Mouse (Mus musculus) hindbrain, embryonic 13.5 days (tissue): ENCODE results near the gene C1galt1. TPM values are rescaled to one million over a fixed set of nuclear protein-coding genes. Genes with fewer than 3 reads are reported as not detected.

Experiments used
- ATAC-seq: fragments of 200-750 bp; cut with Nextera tagmentation; 2 replicates; pipeline ENCODE4 v1.8.0; 2017; ENCODE audit warnings: moderate TSS enrichment; ENCODE audit not compliant: low FRiP score
- H3K27ac ChIP-seq: fragments of 300-500 bp; sonication (generic); 2 replicates; pipeline ENCODE4 v1.5.1; 2015; ENCODE audit warnings: inconsistent platforms, mild to moderate bottlenecking, moderate library complexity
- H3K27me3 ChIP-seq: fragments of 300-500 bp; sonication (generic); 2 replicates; pipeline ENCODE4 v1.6.1; 2015; ENCODE audit warnings: mild to moderate bottlenecking, inconsistent platforms
- H3K36me3 ChIP-seq: fragments of 300-500 bp; sonication (generic); 2 replicates; pipeline ENCODE4 v1.6.1; 2015; ENCODE audit warnings: mild to moderate bottlenecking, inconsistent platforms
- H3K4me1 ChIP-seq: fragments of 300-500 bp; sonication (generic); replicated peaks from 2 replicates; pipeline ENCODE4 v1.6.1; 2015; ENCODE audit warnings: inconsistent platforms
- H3K4me2 ChIP-seq: fragments of 300-500 bp; sonication (generic); 2 replicates; pipeline ENCODE4 v1.6.1; 2015; ENCODE audit warnings: inconsistent platforms, mild to moderate bottlenecking, moderate library complexity
- H3K4me3 ChIP-seq: fragments of 300-500 bp; sonication (generic); 2 replicates; pipeline ENCODE4 v1.5.1; 2015; ENCODE audit warnings: mild to moderate bottlenecking, inconsistent platforms
- H3K9ac ChIP-seq: fragments of 300-500 bp; sonication (generic); 2 replicates; pipeline ENCODE4 v1.6.1; 2015; ENCODE audit warnings: mild to moderate bottlenecking, inconsistent platforms
- H3K9me3 ChIP-seq: fragments of 300-500 bp; sonication (generic); 2 replicates; pipeline ENCODE4 v1.6.1; 2016; ENCODE audit warnings: inconsistent platforms
- WGBS: fragments of 180-500 bp; shearing (Covaris S2); methylation state at CpG from one replicate; pipeline ENCODE4 v1.1.7; 2015; 5-methylcytosine and 5-hydroxymethylcytosine counted together
- polyA plus RNA-seq: library from polyadenylated mRNA; unstranded; fragments of >200 nt; fragmentation: Nextera tagmentation; extraction: Ambion mirVana; gene quantifications from 2 replicates; pipeline ENCODE4 v1.2.1, GENCODE M21; 2015

Gene C1galt1
- polyA plus RNA-seq, 1 experiment from 2014 or later = 1.5 TPM

- ATAC-seq = no peak
- Histone ChIP-seq H3K27me3 (no peaks in the 10 kb centered on the region), H3K4me1 (no peaks in the 10 kb centered on the region), H3K36me3 (no peaks in the 10 kb centered on the region), H3K9ac (no peak overlapping the region), H3K4me3 (no peak overlapping the region), H3K27ac (no peak overlapping the region), H3K9me3 (no peaks in the 10 kb centered on the region), H3K4me2 (no peak overlapping the region)
- 96% methylated on average over 5 of the region's 5 CpGs for WGBS
Measured at GRCm38 (mm10) chr6:7876836-7877235, 32.2 kb downstream of the C1galt1 start.

GRCm38 (mm10) chr6:7881595-7882128, 37.0 kb downstream of the C1galt1 start:
- Histone ChIP-seq H3K9me3 (no peaks in the 10 kb centered on the region), H3K27ac (no peak overlapping the region), H3K4me2 (no peak overlapping the region), H3K4me1 (no peaks in the 10 kb centered on the region), H3K9ac (no peak overlapping the region), H3K4me3 (no peak overlapping the region), H3K27me3 (no peaks in the 10 kb centered on the region), H3K36me3 (no peaks in the 10 kb centered on the region)
- 74% methylated on average over 1 of the region's 1 CpGs for WGBS
- no peak for ATAC-seq

- H3K4me2 ChIP-seq = no peak overlapping the region
- no peaks in the 10 kb centered on the region for H3K4me1 ChIP-seq
- H3K27me3 ChIP-seq = no peaks in the 10 kb centered on the region
- ATAC-seq = no peak
- no peak overlapping the region for H3K9ac ChIP-seq
- H3K4me3 ChIP-seq = no peak overlapping the region
- WGBS = 84% methylated on average over 13 of the region's 13 CpGs
- no peak overlapping the region for H3K27ac ChIP-seq
- no peaks in the 10 kb centered on the region for H3K9me3 ChIP-seq
- no peaks in the 10 kb centered on the region for H3K36me3 ChIP-seq
Measured at GRCm38 (mm10) chr6:7882520-7882919, 37.9 kb downstream of the C1galt1 start.

- WGBS = 84% methylated on average over 5 of the region's 5 CpGs
- no peak overlapping the region for H3K27ac ChIP-seq
- H3K4me3 ChIP-seq = no peak overlapping the region
- H3K4me1 ChIP-seq = no peaks in the 10 kb centered on the region
- H3K4me2 ChIP-seq = no peak overlapping the region
- H3K36me3 ChIP-seq = no peaks in the 10 kb centered on the region
- H3K27me3 ChIP-seq = no peaks in the 10 kb centered on the region
- no peaks in the 10 kb centered on the region for H3K9me3 ChIP-seq
- no peak overlapping the region for H3K9ac ChIP-seq
- ATAC-seq = no peak
Measured at GRCm38 (mm10) chr6:7885994-7886684, 41.5 kb downstream of the C1galt1 start.

GRCm38 (mm10) chr6:7886685-7887004, 42.0 kb downstream of the C1galt1 start:
- no peaks in the 10 kb centered on the region for H3K36me3 ChIP-seq

GRCm38 (mm10) chr6:7896339-7896738, 51.7 kb downstream of the C1galt1 start:
- Histone ChIP-seq H3K4me1 (no peaks in the 10 kb centered on the region), H3K4me3 (no peak overlapping the region), H3K4me2 (no peak overlapping the region), H3K9ac (no peak overlapping the region), H3K36me3 (no peaks in the 10 kb centered on the region), H3K9me3 (no peaks in the 10 kb centered on the region), H3K27ac (no peak overlapping the region), H3K27me3 (no peaks in the 10 kb centered on the region)
- 90% methylated on average over 5 of the region's 5 CpGs for WGBS
- ATAC-seq = no peak

More at GRCm38 (mm10) chr6:7886685-7887004, 42.0 kb downstream of the C1galt1 start:
- H3K9me3 ChIP-seq = no peaks in the 10 kb centered on the region
- no peak overlapping the region for H3K9ac ChIP-seq
- H3K27me3 ChIP-seq = no peaks in the 10 kb centered on the region
- H3K4me2 ChIP-seq = no peak overlapping the region
- no peaks in the 10 kb centered on the region for H3K4me1 ChIP-seq
- no peak overlapping the region for H3K4me3 ChIP-seq
- WGBS = 85% methylated on average over 2 of the region's 2 CpGs
- no peak overlapping the region for H3K27ac ChIP-seq
- no peak for ATAC-seq

GRCm38 (mm10) chr6:7912015-7912414, 67.4 kb downstream of the C1galt1 start:
- no peak for ATAC-seq
- no peak overlapping the region for H3K27ac ChIP-seq
- H3K27me3 ChIP-seq = no peaks in the 10 kb centered on the region
- H3K4me1 ChIP-seq = no peaks in the 10 kb centered on the region
- no peak overlapping the region for H3K4me2 ChIP-seq
- 88% methylated on average over 2 of the region's 2 CpGs for WGBS
- no peaks in the 10 kb centered on the region for H3K36me3 ChIP-seq
- H3K9me3 ChIP-seq = no peaks in the 10 kb centered on the region
- no peak overlapping the region for H3K9ac ChIP-seq
- H3K4me3 ChIP-seq = no peak overlapping the region

Other genes starting within 250 kb of the C1galt1 start
- gene Asns, start 151.6 kb upstream of the C1galt1 start, polyA plus RNA-seq = 69.7 and 71.2 TPM in 2 replicates